Comparison of ENCODE assay signal across 14 mouse cellular contexts in the genomic region with DNA sequence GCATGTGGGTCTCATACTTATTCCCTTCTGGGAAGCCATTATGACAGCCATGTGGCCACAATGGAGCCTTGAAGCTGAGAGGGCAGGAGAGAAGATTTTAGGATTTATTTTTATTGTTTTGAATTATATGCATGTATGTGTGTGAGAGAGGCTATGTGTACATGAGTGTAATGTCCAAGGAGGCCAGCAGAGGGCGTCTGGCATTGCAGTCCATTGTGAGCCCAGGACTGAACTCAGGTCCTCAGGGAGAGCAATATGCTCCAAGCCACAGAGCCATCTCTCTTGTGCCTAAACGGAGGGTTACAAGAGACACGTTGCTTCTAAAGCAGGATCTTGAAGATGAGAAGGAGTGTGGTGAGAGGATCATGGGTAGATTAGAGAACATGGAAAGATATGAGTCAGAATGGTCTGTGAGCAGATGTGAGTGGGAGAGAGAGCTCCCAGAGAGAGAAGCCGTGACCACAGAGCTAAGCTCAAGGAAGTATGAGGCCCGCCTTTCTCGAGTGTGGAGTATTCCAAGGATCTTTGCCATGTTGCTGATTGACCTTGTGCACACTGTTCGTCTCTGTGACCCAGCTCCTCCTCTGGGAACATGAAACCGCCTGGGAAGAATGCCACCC.
DNase-seq lines count a peak whose midpoint lies in the region; ATAC-seq and TF ChIP-seq lines count a peak whose summit lies in the region.
"Had no signal": no experiment of that assay in that cellular context is flagged by ENCODE, and none has a peak within 500 bp of the region (broad histone marks: within the 10 kb centered on the region; RNA-seq: fewer than 3 reads in every experiment).

No protein-coding gene starts in this region.

- 85% methylated on average over 8 of the region's 8 CpGs for WGBS in hindbrain, postnatal 0 days
- 83% methylated on average over 8 of the region's 8 CpGs for WGBS in hindbrain, embryonic 11.5 days

- H3K27me3 ChIP-seq in hindbrain, postnatal 0 days (ENCODE audit: insufficient read depth, low read length) = no peaks in the 10 kb centered on the region
- H3K27me3 ChIP-seq in hindbrain, embryonic 11.5 days (ENCODE audit: control insufficient read depth, insufficient read depth, low read length) = no peaks in the 10 kb centered on the region
- H3K27me3 ChIP-seq: intestine, embryonic 15.5 days; limb, embryonic 13.5 days had no signal

- H3K4me2 ChIP-seq in hindbrain, postnatal 0 days (ENCODE audit: low read depth, low read length) = no peak overlapping the region
- H3K4me2 ChIP-seq in hindbrain, embryonic 11.5 days (replicated peaks; ENCODE audit: low read depth, low read length) = no peak overlapping the region
- H3K4me2 ChIP-seq: intestine, embryonic 15.5 days; limb, embryonic 13.5 days had no signal

- H3K4me1 ChIP-seq in hindbrain, postnatal 0 days (ENCODE audit: insufficient read depth, low read length) = peaks cover 18% of the 10 kb centered on the region; the same call in 1 of the 2 replicates
- no peaks in the 10 kb centered on the region for H3K4me1 ChIP-seq in hindbrain, embryonic 11.5 days (replicated peaks; ENCODE audit: control insufficient read depth, insufficient read depth, low read length)
- H3K4me1 ChIP-seq: intestine, embryonic 15.5 days had no signal

- no peak for DNase-seq in hindbrain, postnatal 0 days (ENCODE audit: low spot score)
- no peak for DNase-seq in hindbrain, embryonic 11.5 days (ENCODE audit: low spot score)
- peak; percentile 40 for DNase-seq in right cerebral cortex, adult 18-20 months
- no peak for DNase-seq in right cerebral cortex, postnatal 10 days (ENCODE audit: low spot score in 2 of 2)
- DNase-seq in brain, adult 2 months (ENCODE audit: low read depth, low spot score) = peak; percentile 76
- no peak for DNase-seq in embryo, embryonic 10.5 days (ENCODE audit: low spot score)
- DNase-seq: cerebellum, adult 9-11 months; gastrocnemius, postnatal 14 days; spleen, adult 18-20 months; thymus, postnatal 25 days had no signal

- no peaks in the 10 kb centered on the region for H3K9me3 ChIP-seq in hindbrain, postnatal 0 days (ENCODE audit: low read length)
- H3K9me3 ChIP-seq in hindbrain, embryonic 11.5 days (ENCODE audit: control insufficient read depth, low read length) = no peaks in the 10 kb centered on the region
- H3K9me3 ChIP-seq: intestine, embryonic 15.5 days had no signal

- H3K4me3 ChIP-seq in hindbrain, postnatal 0 days (ENCODE audit: low read length) = no peak overlapping the region
- no peak overlapping the region for H3K4me3 ChIP-seq in hindbrain, embryonic 11.5 days (ENCODE audit: low read depth, low read length)
- H3K4me3 ChIP-seq: intestine, embryonic 15.5 days; limb, embryonic 13.5 days had no signal

- no peak for ATAC-seq in hindbrain, postnatal 0 days
- ATAC-seq in hindbrain, embryonic 11.5 days (ENCODE audit: low FRiP score) = no peak
- ATAC-seq in cerebellum, adult (ENCODE audit: insufficient number of reproducible peaks, low FRiP score, low TSS enrichment) = no peak; the same call in 1 of the 2 replicates
- ATAC-seq: intestine, embryonic 15.5 days had no signal

- peak; percentile 56 for TF ChIP-seq CTCF in hindbrain, postnatal 0 days (IDR thresholded peaks at IDR 0.05; ENCODE audit: low read depth)

- no peak overlapping the region for H3K9ac ChIP-seq in hindbrain, postnatal 0 days (replicated peaks; ENCODE audit: low read length)
- H3K9ac ChIP-seq in hindbrain, embryonic 11.5 days (ENCODE audit: low read depth, low read length) = no peak overlapping the region
- H3K9ac ChIP-seq: intestine, embryonic 15.5 days; limb, embryonic 13.5 days had no signal

- H3K36me3 ChIP-seq in hindbrain, postnatal 0 days (ENCODE audit: insufficient read depth, low read length) = no peaks in the 10 kb centered on the region
- H3K36me3 ChIP-seq in hindbrain, embryonic 11.5 days (ENCODE audit: control insufficient read depth, insufficient read depth, low read length) = no peaks in the 10 kb centered on the region
- H3K36me3 ChIP-seq: G1E; intestine, embryonic 15.5 days; limb, embryonic 13.5 days had no signal

- no peak overlapping the region for H3K27ac ChIP-seq in hindbrain, postnatal 0 days
- no peak overlapping the region for H3K27ac ChIP-seq in hindbrain, embryonic 11.5 days (ENCODE audit: low read depth, low read length)
- H3K27ac ChIP-seq: intestine, embryonic 15.5 days; limb, embryonic 13.5 days had no signal

Comparison
In these comparisons a context has a peak if more than half of its experiments do, and no peak if none do; other contexts are left out.
1. DNase-seq: peak in right cerebral cortex, adult 18-20 months (single experiment) and brain, adult 2 months (single experiment); none in hindbrain, postnatal 0 days (single experiment), hindbrain, embryonic 11.5 days (single experiment), right cerebral cortex, postnatal 10 days (0 of 2) and embryo, embryonic 10.5 days (single experiment).